Mouse (Mus musculus): ENCODE measurements around the gene Necab3.

Gene Necab3

DNA sequence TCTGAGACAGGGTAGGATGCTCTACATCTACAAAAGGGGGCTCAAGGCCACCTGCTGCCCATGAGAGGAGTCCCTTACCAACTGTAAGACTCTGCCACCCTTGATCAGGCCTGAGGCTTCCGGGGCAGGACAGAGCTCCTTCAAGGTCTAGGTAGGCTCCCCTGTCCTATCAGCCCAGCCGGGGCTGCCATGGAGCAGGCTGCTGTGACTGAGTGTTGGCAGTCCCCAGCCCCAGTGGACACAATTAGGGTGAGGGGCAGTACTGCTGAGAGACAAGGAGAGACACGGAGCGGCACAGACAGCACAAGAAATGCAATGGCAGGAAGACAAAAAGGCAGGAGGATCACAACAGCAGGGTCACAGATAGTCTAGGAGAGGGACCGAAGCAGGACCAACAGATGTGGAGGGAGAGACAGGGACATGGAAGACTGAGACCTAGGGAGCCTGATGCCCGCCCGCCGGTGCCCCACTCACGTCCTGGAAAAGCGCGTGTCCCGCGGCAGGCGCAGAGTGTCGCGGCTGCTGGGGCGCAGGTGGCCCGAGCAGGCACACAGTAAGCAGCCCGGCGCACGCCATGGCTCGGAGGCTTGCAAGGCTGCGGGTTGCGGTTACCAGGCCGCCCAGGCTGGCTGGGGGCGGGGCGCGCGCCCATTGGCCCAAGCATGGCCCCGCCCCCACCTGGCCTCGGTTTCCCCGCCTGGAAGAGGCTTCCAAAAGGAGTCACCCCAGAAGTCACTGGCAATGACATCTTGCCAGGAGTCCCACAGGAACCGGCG, at the start of gene Necab3:
Necab3 (minus strand) TSS at position 627 of the 776 bp plus-strand sequence.
- no peak for DNase-seq (ENCODE audit: extremely low read depth, low read depth, low spot score)

DNA sequence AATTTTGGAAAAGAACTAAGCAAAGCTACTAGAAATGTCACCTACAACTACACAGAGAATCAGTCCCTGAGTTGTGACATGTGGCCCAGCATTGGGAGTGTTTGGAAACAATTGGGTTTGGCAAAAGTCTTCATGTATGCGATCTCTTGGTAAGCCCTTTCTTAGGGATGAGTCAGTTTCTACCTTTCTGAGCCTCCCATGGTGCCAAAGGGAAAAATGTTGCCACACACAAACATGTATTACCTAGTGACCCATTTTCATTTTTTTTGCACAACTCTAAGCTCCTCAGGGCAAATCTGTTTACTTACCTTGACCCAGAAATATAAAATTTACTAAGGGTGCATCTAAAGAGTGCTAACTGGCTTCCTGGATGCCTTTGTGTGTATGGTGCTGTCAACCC, 48.3 kb upstream of the Necab3 start:
- DNase-seq (ENCODE audit: extremely low read depth, low read depth, low spot score): peak; percentile 95

DNA sequence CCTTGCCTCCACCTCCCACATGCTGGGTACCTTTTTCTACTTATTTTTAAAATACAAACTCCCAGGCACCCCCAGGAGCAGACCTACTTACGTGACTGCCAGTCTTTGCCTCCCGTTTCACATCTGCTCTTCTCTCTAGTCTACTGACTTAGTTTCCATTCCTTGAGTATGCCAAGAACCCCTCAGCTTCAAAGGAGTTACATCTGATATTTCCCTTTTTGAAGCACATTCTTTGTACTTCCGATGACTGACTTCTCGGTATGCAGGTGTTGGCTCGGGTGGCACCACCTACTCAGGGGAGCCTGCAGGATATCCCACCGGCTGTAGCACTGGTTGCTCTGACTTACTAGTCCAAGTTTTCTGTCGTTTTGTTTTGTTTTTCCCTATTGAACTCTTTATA, 45.5 kb upstream of the Necab3 start:
- no peak for DNase-seq (ENCODE audit: extremely low read depth, low read depth, low spot score)

DNA sequence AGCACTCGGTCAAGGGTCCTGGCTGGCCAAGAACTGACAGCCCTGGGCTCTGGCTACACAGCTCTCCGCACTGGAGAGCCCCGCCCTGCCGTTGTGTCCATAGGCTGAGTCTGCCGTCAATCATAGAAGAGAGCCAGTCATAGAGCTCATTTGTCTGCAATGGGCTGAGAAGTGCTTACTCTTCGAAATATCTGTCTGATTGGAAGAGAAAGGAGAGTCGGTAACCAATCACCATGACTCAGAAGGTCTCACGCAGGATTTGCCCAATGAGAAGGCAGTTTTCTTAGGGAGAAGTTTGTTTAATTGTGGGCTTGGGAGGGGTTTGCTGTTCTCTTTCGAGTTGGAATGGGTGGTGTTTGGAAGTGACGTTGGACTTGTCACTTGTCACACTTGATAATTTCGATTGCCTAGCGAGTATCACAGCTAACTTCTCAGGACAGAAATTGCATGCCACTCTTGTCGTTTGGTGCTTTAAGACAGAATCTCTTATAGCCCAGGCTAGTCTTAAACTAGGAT, 45.0 kb upstream of the Necab3 start, which contains the start of gene Pxmp4:
Pxmp4 (minus strand) TSS at position 71 of the 516 bp plus-strand sequence.
- DNase-seq (ENCODE audit: extremely low read depth, low read depth, low spot score): peak; percentile 97

DNA sequence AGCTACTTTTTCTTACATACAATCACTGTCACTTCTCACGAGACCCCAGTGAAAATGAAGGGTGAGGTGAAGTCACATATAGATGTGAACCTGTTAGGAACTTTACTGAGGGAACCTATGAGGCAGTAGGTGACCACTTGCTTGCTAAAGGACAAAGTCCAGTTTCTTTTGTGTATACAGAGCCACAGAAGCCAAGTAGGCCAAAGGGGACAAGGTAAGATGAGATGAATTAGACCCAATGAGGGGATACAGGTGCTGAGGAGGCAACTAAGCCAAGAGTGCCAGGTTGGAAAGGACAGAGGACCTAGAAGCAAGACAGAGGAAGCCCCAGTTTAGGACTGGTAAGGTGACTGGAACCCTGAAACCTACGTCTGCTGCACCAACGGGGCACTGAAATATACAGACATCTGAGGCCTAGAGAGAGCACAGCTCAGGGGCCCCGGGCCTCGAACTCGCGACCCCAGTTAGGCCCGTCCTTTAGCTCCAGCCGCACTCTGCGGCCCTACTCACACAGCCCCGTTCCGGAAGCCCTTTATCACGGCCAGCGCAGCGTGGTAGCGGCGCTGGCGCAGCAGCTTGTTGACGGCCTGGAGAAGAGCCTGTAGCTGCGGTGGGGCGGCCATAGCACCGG, 44.4 kb upstream of the Necab3 start:
- DNase-seq (ENCODE audit: extremely low read depth, low read depth, low spot score): no peak

DNA sequence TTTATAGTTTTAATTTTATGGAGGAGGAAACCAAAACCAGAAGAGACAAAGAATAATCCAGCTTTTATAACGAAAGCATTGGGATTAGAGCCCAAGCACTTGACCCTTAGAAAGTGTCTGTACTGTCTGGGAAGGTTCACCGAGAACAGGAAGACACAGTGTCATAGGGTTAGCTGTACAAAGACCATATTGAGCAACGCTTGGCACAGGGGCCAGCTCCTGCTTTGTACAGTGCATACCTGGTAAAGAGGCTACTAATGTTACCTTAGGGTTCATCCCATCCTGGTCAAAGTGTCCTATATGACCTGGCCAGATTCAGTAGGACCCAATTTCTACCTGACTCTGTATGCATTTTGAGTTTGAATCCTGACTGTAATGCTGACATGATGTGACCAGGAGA, 42.6 kb upstream of the Necab3 start:
- peak; percentile 76 for DNase-seq (ENCODE audit: extremely low read depth, low read depth, low spot score)

DNA sequence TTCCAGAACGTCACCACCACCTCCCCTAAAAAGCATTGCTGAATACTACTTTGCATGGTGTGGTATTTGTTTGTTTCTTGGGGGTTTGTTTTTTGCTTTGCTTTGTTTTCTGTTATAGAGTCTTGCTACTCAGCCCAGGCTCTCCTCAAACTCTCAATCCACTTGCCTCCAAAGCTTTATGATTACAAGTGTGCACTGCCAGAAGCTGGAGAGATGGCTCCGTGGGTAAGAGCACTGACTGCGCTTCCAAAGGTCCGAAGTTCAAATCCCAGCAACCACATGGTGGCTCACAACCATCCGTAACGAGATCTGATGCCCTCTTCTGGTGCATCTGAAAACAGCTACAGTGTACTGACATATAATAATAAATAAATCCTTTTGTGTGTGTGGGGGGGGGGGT, 41.9 kb upstream of the Necab3 start:
- no peak for DNase-seq (ENCODE audit: extremely low read depth, low read depth, low spot score)

DNA sequence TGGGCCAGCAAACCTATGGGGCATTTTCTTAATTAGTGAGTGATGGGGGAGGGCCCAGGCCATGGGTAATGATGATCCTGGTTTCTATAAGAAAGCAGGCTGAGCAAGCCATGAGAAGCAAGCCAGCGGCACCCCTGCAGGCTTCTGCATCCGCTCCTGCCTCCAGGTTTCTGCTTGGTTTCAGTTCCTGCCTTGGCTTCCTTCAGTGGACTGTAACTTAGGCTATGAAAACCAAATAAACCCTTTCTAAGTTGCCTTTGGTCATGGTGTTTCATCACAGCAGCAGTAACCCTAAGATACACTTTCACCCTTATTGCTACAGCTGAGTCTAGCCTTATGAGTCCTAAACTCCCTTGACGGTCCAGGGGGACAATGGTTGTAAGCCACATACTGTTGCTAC, 38.7 kb upstream of the Necab3 start:
- DNase-seq (ENCODE audit: extremely low read depth, low read depth, low spot score): no peak

DNA sequence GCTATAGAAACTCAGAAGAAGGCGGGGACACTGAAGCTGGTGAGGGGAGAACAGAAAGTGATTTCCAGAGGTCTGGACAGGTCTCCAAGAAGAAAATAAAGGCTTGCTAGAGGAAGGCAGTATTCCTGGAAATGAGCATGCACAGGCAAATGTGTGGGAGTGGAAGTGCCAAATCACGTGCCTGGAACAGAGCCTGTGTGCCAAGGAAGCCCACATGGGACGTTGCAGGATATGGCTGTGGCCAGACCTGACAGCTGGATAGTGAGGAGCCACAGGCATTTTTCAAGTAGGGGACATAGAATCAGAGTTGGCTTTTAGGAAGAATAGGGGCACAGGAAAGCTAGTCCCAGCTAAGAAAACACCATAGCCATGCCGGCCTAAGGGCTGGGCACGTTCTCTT, 37.1 kb upstream of the Necab3 start:
- no peak for DNase-seq (ENCODE audit: extremely low read depth, low read depth, low spot score)

DNA sequence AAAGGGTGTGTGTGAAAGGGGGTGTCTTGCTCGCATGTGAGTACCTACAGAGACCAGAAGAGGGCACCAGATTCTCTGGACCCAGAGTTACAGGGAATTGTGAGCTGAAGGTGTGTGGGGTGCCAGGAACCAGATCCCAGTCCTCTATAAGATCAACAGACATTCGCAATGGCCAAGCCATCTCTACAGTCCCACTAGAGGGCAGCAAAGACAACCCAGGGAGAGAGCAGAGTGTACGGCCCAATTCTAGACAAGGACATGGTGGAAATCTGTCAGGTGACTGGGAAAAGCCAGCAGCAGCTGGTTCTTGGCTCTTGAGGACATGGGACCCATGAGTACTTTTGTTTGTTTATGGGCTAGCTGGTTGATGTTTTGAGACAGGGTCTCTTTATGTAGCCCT, 34.3 kb upstream of the Necab3 start:
- no peak for DNase-seq (ENCODE audit: extremely low read depth, low read depth, low spot score)

DNA sequence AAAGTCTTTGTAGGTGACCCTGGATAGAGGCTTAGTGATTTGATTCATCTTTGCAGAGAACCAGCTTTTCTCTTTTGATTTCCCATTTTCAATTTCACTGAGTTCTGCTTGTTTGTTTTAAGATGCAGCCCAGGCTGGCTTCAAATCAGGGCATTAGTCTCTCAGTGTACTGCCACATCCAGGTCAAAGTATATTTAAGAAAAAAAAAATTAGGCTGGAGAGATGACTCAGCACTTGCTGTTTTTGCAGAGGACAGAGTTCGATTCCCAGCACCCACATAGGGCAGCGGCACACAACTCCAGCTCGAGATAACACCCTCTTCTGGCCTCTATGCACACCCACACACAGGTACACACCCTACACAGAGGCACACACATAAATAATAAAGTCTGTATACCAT, 32.5 kb upstream of the Necab3 start:
- no peak for DNase-seq (ENCODE audit: extremely low read depth, low read depth, low spot score)

DNA sequence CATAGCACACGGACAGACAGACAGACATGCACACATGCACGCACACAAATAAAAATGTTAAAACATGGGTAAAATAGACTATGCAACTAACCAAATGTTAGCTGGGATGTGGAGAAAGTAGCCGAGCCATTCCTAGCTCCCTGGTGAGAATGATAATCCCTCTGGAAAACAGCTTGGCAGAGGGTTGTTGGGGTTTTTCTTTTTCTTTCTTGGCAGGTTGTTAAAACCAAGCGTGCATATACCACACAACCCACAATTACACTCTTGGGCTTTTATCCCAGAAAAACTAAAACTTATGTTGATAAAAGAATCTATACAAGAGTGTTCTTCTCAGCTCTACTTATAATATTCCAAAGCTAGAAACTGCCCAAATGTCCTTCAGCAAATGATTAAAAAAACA, 30.4 kb upstream of the Necab3 start:
- no peak for DNase-seq (ENCODE audit: extremely low read depth, low read depth, low spot score)

DNA sequence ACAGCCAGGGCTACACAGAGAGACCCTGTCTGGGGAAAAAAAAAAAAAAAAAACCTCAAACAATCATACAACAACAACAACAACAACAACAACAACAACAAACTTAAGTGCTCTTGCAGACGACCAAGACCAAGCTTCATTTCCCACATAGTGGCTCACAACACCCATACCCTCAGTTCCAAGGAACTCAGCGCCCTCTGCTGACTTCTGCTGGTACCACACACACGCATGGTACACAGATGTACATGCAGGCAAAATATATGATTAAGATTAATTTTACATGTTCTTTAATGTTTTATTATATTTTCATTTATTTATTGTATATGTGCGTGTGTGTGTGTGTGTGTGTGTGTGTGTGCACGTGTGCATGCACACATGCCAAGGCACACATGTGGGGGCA, 27.7 kb upstream of the Necab3 start:
- no peak for DNase-seq (ENCODE audit: extremely low read depth, low read depth, low spot score)

DNA sequence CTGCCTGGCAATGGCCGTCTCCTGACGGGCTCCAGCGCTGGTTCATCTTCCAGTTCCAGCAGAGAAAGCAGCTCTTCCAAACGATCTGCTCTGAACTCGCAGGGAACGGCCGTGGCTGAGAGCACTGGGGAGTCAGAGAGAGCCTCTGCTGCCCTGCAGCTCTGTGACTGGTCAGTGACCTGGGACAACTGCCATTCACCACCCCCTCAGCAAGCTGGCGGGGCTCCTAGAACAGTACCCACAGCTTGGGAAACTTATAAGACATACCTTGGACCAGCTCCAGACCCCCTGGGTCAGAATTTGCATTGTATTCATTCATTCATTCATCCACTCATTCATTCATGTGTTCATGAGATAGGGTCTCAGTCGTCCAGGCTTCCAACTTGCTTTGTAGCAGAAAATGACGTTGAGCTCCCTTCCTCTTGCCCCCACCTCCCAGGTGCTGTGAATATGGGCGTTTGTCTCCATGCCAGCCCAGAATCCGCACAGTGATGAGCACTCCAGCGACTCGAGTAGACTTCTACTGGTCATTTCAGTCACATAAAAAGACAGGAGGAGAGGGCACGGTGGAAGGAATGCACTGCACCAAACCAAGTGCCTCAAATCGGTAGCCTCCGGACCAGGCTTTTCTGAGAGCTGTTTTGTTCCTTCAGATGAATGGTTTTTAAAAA, 26.4 kb upstream of the Necab3 start:
- DNase-seq (ENCODE audit: extremely low read depth, low read depth, low spot score): no peak

DNA sequence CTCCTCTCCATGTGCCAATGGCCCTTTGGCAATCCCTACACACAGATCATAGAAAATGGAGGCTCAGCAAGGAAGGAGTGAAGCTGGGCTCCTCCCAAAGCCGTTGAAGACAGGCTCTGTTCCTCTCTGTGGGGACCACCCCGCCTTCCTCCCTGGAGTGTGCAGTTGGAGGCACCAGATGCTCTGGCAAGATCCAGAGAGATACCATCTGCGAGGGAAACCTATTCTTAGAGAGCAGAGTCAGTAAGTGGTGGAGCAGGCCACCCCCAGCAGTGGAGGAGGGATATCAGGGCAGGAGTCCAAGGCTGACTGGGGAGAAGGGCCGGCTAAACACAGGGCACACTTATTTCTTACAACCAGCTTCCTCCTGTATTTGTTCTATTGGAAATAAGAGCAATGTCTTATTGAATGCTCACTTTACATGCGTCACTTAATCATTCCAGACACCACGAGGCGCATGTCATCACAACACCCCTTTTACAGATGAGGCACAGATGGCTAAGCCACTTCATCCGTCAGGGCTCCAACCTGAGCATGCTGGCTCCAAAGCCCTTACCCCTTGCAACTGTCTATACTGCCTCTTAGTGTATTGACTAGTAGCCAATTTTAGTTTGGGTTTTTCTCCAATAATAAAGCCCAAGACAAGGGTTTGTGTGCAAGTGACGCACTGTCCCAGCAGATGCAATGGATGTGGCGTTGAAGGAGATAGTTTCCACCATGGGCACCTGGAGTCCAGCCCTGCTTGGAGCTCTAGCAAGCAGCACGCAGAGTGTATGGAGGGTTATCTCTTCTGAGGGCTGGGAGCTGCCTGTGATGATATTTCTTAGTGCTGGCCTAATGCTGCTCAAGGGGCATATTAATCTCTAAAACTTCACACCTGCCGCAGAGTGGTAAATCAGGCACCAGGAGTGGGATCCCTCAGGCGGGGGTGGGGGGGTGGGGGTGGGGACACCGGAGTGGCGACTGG, 25.5 kb upstream of the Necab3 start:
- DNase-seq (ENCODE audit: extremely low read depth, low read depth, low spot score): no peak

DNA sequence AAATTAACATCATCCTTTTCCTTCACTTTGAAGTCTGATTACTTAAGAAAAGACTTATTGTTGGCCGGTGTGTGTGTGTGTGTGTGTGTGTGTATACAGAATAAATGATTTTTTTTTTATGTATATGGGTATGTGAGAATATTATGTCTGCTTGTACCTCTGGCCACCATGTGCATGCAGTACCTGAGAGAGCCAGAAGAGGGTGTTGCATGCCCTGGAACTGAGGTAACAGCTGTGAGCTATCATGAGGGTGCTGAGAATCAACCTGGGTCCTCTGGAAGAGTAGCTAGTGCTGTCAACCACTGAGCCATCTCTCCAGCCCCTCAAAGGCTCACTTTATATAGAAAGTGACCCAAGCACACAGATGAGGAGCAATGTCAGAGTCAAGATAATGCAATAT, 22.7 kb upstream of the Necab3 start:
- DNase-seq (ENCODE audit: extremely low read depth, low read depth, low spot score): no peak

DNA sequence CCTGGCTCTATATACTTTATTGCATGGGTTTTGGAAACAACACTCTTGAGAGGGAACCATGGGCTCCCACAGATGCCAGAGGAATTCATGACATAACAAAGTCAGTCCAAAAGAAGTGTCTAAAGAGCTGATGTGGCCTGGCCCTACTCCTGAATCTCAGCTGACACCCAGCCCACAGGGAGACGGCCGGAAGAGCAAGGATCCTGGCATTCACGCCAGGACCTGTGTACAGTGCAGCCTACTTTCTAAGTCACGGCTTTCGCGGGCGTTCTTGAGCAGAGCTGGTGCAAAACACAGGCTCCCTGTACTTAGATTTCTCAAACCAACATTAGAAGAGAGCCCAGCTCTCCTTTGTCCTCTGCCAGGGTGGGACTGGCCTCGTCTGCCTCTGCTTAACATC, 21.9 kb upstream of the Necab3 start:
- DNase-seq (ENCODE audit: extremely low read depth, low read depth, low spot score): no peak

DNA sequence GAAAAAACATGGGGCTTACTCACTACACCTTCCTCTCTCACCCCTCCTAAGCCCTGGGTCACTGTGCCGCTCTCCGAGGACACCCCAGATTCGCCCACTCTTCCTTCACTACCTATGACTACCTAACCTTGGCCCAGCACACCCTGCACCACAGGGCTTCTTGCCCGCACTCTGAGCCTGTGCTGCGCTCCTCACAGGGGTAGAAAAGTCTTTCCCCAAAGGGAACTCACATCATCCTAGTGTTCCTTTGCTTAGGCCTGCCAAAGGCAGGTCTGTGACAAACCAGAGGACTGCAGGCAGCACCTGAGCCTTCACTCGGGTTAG, 19.0 kb upstream of the Necab3 start:
- no peak for DNase-seq (ENCODE audit: extremely low read depth, low read depth, low spot score)

DNA sequence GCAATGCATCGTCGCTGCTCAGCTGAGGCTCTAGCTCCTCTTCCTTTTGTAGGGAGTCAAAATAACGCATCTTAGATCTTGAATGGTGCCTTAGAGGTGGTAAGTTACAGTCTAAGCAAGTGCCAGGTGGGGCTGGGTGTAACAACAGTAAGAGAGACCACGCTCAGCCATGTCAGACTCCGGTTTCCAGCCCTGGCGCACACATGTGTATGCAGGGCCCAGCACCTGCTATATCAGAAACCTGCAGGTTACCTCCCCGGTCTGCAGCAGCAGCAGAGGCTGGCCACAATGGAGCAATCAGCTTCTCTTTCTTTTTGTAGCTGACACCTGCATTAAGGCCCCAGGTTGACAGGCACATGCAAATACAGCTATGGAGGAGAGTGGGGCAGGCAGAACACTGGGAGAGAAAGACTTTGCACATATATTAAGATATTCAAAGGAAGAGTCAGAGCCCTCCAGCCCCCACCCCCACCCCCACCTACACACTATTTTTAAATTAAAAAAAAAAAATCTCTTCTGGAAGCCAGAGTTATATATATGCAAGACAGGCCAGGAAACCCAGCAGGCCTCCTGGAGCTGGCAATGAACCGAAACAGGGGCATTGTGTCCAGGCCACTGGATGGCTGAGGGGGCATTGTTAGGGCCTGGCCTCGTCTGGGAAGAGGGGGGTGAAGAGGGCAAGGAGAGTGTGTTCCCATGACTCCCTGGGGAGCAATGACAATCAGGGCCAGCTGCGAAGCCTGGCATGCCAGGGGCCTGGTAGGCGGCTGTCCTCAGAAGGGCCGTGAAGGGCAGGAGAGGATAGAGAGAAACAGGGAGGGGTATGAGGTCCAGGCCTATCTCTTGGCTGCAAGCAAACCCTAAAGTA, 18.4 kb upstream of the Necab3 start:
- no peak for DNase-seq (ENCODE audit: extremely low read depth, low read depth, low spot score)

DNA sequence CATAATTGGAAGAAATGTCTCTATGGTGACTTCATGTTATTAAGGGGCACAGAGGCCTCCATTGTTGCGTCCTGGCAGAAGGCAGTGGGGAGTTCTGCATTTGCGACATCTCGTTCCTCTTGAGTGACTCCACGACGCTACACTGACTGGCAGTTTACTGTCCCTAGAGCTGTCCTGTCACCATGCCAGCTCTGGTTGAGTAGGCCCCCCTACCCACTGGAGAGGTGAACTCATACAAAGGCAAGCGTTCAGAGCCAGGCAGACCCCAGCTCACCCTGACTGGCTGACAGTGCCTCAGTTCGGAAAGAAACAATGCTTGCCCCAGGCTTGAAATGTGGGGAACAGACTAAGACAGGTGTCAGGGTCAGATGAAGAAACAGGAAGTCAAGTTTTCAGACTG, 15.6 kb upstream of the Necab3 start:
- DNase-seq (ENCODE audit: extremely low read depth, low read depth, low spot score): no peak
